Mouse (Mus musculus): ENCODE measurements at regions not wholly inside any gene's neighbourhood (a gene's known extent, or its start where the extent isn't known, plus 50 kb on each side); places are given as distances from the start of the nearest gene placed in this dataset.

- Histone ChIP-seq H3K4me1 (ENCODE audit: control insufficient read depth, insufficient read depth, insufficient read length) (no peaks in the 10 kb centered on the region), H3K27ac (ENCODE audit: insufficient read depth, low read length) (no peak overlapping the region), H3K27me3 (ENCODE audit: control insufficient read depth, insufficient read depth, low read length) (no peaks in the 10 kb centered on the region), H3K36me3 (ENCODE audit: control insufficient read depth, insufficient read depth, low read length) (no peaks in the 10 kb centered on the region), H3K4me3 (ENCODE audit: extremely low read depth, insufficient read depth, insufficient read length) (no peak overlapping the region)
- 88% methylated on average over 8 of the region's 8 CpGs for WGBS
- TF ChIP-seq POLR2A (IDR thresholded peaks at IDR 0.05; ENCODE audit: low read depth, low read length) (no peak), CTCF (IDR thresholded peaks at IDR 0.05; ENCODE audit: extremely low read depth, insufficient read depth, insufficient read length, insufficient replicate concordance) (no peak)
- DNase-seq (ENCODE audit: low read depth in 1 of 2, low spot score in 2 of 2): no peak
These were observed 253.1 kb upstream of the Fam241a start for GRCm38 (mm10) chr3:128149216-128149615.

DNA sequence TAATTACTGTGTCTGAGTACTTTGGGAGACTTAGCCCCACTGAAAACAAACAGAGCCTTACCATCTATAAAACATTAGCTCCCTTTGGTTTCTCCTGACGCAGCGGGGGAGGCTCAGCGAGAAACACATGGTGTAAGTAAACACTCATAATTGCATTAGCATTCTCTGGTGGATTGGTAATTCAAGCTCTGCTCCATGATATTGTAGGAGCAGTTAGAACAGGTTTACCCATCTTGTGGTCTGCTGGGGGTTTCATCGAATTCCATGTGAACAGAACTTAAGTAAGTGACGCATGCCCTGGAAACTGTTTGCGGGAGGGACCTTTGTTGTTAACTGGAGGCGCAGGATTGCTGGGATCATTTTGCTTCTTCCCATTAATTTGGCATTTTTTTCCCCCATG, 249.2 kb upstream of the Fam241a start:
- no peak for DNase-seq (ENCODE audit: low read depth in 1 of 2, low spot score in 2 of 2)
- H3K36me3 ChIP-seq (ENCODE audit: control insufficient read depth, insufficient read depth, low read length): no peaks in the 10 kb centered on the region
- H3K27me3 ChIP-seq (ENCODE audit: control insufficient read depth, insufficient read depth, low read length): no peaks in the 10 kb centered on the region
- H3K27ac ChIP-seq (ENCODE audit: insufficient read depth, low read length): no peak overlapping the region
- H3K4me3 ChIP-seq (ENCODE audit: extremely low read depth, insufficient read depth, insufficient read length): no peak overlapping the region
- no peak for TF ChIP-seq POLR2A (IDR thresholded peaks at IDR 0.05; ENCODE audit: low read depth, low read length)
- no peak for TF ChIP-seq CTCF (IDR thresholded peaks at IDR 0.05; ENCODE audit: extremely low read depth, insufficient read depth, insufficient read length, insufficient replicate concordance)
- WGBS: 92% methylated on average over 7 of the region's 7 CpGs
- H3K4me1 ChIP-seq (ENCODE audit: control insufficient read depth, insufficient read depth, insufficient read length): no peaks in the 10 kb centered on the region

DNA sequence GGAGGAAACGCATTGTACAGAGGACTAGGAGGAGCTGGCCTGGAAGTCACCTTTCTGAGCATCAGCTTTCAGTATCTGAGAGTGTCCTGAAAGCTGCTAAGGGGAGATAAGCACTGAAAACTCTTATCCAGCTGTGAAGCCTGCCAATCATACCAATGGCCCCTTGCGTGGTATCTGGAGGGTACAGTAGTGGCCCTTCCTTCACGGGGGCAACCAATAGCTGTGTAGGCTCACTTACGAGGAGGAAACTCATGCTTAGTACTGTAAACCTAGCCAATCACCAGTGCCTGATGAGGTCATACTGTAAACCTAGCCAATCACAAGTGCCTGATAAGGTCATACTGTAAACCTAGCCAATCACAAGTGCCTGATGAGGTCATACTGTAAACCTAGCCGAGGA, 231.7 kb upstream of the Fam241a start:
- 84% methylated on average over 5 of the region's 5 CpGs for WGBS
- H3K36me3 ChIP-seq (ENCODE audit: control insufficient read depth, insufficient read depth, low read length): no peaks in the 10 kb centered on the region
- DNase-seq (ENCODE audit: low read depth in 1 of 2, low spot score in 2 of 2): no peak

DNA sequence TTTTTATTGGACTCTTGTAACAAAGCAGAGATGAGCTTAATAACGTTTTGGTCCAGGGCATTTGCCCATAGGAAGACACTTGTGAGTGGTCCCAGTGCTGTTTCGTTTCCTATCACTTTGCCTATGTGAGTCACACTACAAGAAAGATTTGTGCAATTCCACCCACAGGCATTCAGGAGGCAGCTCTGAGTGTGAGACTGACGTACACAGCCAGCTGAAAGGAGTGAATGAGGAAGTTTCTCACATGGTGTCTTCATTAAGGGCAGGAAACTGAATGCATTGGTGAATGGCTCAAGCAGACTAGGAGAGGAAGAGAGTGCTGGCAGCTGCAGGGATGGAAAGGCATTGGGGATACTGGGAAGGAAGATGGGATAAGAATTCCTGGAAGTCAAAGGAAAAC, 230.5 kb upstream of the Fam241a start:
- TF ChIP-seq POLR2A (IDR thresholded peaks at IDR 0.05; ENCODE audit: low read depth, low read length) (no peak), CTCF (IDR thresholded peaks at IDR 0.05; ENCODE audit: extremely low read depth, insufficient read depth, insufficient read length, insufficient replicate concordance) (no peak)
- WGBS: 5% methylated on average over 3 of the region's 3 CpGs
- Histone ChIP-seq H3K27me3 (ENCODE audit: control insufficient read depth, insufficient read depth, low read length) (no peaks in the 10 kb centered on the region), H3K4me1 (ENCODE audit: control insufficient read depth, insufficient read depth, insufficient read length) (no peaks in the 10 kb centered on the region), H3K36me3 (ENCODE audit: control insufficient read depth, insufficient read depth, low read length) (no peaks in the 10 kb centered on the region), H3K27ac (ENCODE audit: insufficient read depth, low read length) (no peak overlapping the region), H3K4me3 (ENCODE audit: extremely low read depth, insufficient read depth, insufficient read length) (no peak overlapping the region)
- DNase-seq (ENCODE audit: low read depth in 1 of 2, low spot score in 2 of 2): no peak

More for the DNA sequence above, 231.7 kb upstream of the Fam241a start:
- H3K4me1 ChIP-seq (ENCODE audit: control insufficient read depth, insufficient read depth, insufficient read length): no peaks in the 10 kb centered on the region
- no peaks in the 10 kb centered on the region for H3K27me3 ChIP-seq (ENCODE audit: control insufficient read depth, insufficient read depth, low read length)
- H3K27ac ChIP-seq (ENCODE audit: insufficient read depth, low read length): no peak overlapping the region
- H3K4me3 ChIP-seq (ENCODE audit: extremely low read depth, insufficient read depth, insufficient read length): no peak overlapping the region
- no peak for TF ChIP-seq CTCF (IDR thresholded peaks at IDR 0.05; ENCODE audit: extremely low read depth, insufficient read depth, insufficient read length, insufficient replicate concordance)
- no peak for TF ChIP-seq POLR2A (IDR thresholded peaks at IDR 0.05; ENCODE audit: low read depth, low read length)

- Histone ChIP-seq H3K4me1 (ENCODE audit: control insufficient read depth, insufficient read depth, insufficient read length) (no peaks in the 10 kb centered on the region), H3K27me3 (ENCODE audit: control insufficient read depth, insufficient read depth, low read length) (no peaks in the 10 kb centered on the region), H3K27ac (ENCODE audit: insufficient read depth, low read length) (no peak overlapping the region), H3K36me3 (ENCODE audit: control insufficient read depth, insufficient read depth, low read length) (no peaks in the 10 kb centered on the region), H3K4me3 (ENCODE audit: extremely low read depth, insufficient read depth, insufficient read length) (no peak overlapping the region)
- WGBS: 5% methylated on average over 6 of the region's 6 CpGs
- no peak for DNase-seq (ENCODE audit: low read depth in 1 of 2, low spot score in 2 of 2)
- TF ChIP-seq POLR2A (IDR thresholded peaks at IDR 0.05; ENCODE audit: low read depth, low read length) (no peak), CTCF (IDR thresholded peaks at IDR 0.05; ENCODE audit: extremely low read depth, insufficient read depth, insufficient read length, insufficient replicate concordance) (no peak)
These were observed 226.0 kb upstream of the Fam241a start for GRCm38 (mm10) chr3:128122111-128122510.

DNA sequence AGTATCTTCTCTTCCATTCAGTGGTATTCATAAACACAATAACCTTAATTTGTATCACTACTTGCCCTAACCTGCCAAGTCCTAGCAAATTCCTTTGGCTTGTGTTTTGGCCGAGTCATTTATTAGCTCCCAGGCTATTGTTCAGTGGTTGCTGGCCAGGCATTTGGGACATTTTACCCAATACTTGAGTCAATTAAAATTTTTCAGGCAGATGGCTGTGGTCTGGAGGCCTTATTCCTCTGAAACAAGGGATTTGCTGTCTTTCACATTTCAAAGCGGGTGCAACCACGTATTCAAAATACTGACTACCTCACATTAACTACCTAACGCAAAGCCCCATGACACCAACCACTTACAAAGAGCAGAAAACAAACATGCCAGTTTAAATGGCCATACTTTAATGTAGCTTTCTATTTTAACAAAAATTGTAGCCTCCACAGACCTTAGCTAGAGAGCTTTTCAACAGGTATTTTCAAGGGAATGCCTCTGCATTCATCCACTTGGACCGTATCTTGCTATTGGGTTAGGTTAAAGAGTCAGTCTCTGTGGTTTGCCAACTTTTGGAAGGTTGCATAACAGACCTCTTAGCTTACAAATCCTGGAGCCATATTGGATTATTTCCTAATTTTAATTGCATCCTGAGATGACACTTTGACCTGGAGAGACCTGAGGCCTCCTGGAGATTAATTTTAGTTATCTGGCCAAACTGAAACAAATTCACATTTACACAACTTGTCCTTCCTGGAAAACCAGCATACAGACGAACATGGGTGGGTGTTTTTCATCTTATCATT, 224.7 kb upstream of the Fam241a start:
- Histone ChIP-seq H3K4me1 (ENCODE audit: control insufficient read depth, insufficient read depth, insufficient read length) (no peaks in the 10 kb centered on the region), H3K4me3 (ENCODE audit: extremely low read depth, insufficient read depth, insufficient read length) (no peak overlapping the region), H3K36me3 (ENCODE audit: control insufficient read depth, insufficient read depth, low read length) (no peaks in the 10 kb centered on the region), H3K27me3 (ENCODE audit: control insufficient read depth, insufficient read depth, low read length) (no peaks in the 10 kb centered on the region), H3K27ac (ENCODE audit: insufficient read depth, low read length) (no peak overlapping the region)
- 83% methylated on average over 6 of the region's 6 CpGs for WGBS
- TF ChIP-seq CTCF (IDR thresholded peaks at IDR 0.05; ENCODE audit: extremely low read depth, insufficient read depth, insufficient read length, insufficient replicate concordance): no peak
- TF ChIP-seq POLR2A (IDR thresholded peaks at IDR 0.05; ENCODE audit: low read depth, low read length): no peak
- DNase-seq (ENCODE audit: low read depth in 1 of 2, low spot score in 2 of 2): no peak

DNA sequence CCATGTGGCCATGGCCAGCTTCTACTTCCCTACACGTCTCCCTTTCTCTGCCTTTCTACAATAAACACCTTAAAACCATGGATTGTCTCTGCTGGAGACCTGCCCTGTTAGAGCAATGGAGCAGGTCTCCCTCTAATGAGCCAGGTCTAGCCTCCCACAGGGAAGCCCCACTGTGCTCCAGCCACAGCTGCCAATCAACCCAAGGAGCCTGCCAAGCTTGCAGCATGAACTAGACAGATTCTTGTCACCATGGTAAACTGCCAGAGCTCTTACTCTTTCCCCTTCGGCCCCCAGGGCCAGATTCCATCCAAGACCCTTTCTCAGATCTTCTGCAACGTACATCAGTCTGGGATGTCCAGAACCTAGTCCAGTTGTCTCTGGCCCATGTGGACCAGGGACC, 217.1 kb upstream of the Fam241a start:
- H3K27ac ChIP-seq (ENCODE audit: insufficient read depth, low read length): no peak overlapping the region
- no peak for TF ChIP-seq POLR2A (IDR thresholded peaks at IDR 0.05; ENCODE audit: low read depth, low read length)
- TF ChIP-seq CTCF (IDR thresholded peaks at IDR 0.05; ENCODE audit: extremely low read depth, insufficient read depth, insufficient read length, insufficient replicate concordance): no peak
- no peak overlapping the region for H3K4me3 ChIP-seq (ENCODE audit: extremely low read depth, insufficient read depth, insufficient read length)
- no peaks in the 10 kb centered on the region for H3K4me1 ChIP-seq (ENCODE audit: control insufficient read depth, insufficient read depth, insufficient read length)
- DNase-seq (ENCODE audit: low read depth in 1 of 2, low spot score in 2 of 2): no peak
- H3K27me3 ChIP-seq (ENCODE audit: control insufficient read depth, insufficient read depth, low read length): no peaks in the 10 kb centered on the region
- H3K36me3 ChIP-seq (ENCODE audit: control insufficient read depth, insufficient read depth, low read length): no peaks in the 10 kb centered on the region
- WGBS: 74% methylated on average over 3 of the region's 3 CpGs

Measured in spleen, adult 2 months (tissue).